Mouse (Mus musculus) CD8-positive naive resting alpha-beta T cell, adult 2 months (primary cell): ENCODE results near the gene Nmd3.

Experiments used
- DNase-seq, 2 experiments: peaks; one replicate each; pipeline ENCODE4 v3.0.0; 2022; ENCODE audit warnings: low read depth in 2 of 2, low spot score in 2 of 2

Gene Nmd3

DNA sequence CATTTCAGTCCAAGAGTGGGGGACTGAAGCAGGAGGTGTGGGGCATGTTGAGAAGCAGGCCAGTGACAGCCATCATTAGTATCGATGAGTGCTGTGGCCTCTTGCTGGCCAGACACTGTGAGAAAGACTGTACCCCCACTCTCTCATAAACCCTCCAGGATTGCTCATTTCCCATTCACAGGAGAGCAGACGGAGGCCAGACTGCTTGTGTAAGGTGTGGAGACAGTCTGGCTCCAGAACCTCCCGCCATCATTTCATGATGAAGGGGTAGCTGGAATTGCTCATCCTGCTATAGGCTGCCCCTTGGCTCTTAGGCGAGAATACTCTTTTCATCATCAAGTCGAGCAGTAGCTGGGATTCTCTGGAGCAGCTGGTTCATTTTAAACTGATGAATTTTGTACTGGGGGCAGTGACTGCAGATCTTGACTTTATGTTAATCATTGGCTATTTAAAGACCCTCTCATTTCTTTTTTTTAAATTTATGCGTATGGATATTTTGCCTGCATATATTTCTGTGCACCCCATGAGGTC lies 41.1 kb downstream of the Nmd3 start:
- no peak for DNase-seq

DNA sequence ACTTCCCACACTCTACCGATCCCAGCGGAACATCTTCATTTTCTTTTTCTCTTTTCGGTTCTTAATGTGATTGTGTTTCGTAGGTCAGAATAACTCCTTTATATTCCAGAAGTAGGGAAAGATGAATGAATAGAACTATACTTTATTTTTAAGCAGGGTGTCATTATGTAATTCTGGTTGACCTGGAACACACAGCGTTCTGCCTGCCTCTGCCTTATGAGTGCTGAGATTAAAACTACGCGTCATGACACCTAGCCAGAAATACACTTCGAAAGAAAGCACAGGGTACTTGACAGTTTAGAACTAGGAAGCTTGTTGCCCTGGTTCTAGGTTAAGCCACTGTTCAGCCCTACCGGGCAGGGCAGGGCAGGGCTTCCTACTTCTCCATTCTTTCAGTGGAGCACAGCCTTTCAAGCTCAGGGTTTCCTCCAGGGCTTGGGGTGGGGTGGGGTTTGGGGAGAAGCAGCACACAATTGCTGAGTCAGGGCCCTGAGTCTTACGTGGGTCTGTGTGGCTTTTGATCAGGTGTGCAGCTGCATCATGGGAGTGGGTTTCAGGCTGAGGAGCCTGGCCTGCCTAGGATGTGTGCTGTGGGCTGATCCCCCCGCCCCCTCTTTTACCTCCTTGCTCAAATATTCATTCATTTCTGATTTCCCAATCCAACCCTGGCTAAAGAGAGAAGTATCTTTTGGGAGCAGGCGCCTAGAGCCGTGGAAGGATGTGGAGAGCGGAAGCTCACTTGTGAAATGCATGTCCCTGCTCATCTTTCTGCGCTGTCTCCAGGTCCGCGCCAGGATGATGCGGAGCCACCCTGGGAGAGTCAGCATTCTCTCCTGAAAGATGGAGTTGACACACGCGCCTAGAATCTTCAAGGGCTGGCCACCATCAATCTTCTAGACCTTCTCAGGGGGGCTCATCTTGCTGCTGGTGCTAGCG lies 42.1 kb downstream of the Nmd3 start:
- no peak for DNase-seq

DNA sequence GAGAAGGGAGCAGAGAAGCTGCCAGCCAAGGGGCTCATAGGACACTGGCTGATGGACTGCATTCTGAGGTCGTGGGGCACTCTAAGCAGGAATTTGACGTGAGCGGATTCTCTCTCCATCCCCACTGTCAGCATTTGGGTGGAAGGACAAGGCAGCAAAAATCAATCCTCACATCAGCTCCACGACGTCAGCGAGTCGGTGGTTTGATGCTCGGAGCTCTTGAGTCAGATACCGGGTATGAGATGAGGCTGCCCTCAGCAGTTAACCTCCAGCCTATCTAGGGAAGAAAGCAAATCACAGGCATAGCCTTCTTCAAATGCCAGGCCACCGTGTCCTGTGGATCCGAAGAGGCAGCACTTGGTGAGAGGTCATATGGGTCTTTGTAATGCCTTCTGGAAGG lies 43.4 kb downstream of the Nmd3 start:
- no peak for DNase-seq

DNA sequence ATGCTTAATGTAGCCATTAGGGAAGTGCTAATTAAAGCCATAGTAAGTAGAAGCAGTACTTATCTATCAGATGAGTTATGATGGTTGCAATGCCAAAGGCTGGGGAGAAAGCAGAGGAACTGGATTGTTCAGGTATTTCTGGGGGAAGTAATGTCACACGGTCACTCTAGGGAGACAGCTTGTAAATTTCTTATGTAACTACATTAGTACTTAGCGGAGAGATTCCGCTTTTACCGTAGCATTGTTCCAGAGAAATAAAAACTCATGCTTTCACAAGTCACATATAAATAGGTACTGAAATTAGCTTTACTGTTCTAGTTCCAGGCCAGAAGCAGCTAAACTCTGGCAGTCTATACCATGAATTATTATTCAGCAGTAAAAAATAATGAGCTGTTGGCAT lies 47.4 kb downstream of the Nmd3 start:
- no peak for DNase-seq

DNA sequence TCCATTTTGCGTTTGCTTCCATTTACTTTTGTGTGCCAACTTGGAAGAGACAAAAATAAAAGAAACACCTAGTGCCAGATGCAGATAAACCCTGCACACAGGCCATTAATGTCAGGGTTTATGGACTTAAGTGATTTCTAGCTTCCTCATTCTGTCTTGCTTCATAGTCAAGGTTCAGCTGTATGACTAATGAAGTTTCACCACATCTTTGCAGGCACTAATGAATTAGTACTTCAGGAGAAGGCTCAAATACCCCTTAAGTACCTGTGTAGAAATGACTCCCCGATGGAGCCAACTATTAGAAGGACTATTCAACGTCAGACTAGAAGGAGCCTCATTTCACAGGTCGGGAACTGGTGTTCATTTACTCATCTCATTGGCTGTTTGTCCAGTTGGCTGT lies 51.6 kb downstream of the Nmd3 start:
- DNase-seq: no peak

DNA sequence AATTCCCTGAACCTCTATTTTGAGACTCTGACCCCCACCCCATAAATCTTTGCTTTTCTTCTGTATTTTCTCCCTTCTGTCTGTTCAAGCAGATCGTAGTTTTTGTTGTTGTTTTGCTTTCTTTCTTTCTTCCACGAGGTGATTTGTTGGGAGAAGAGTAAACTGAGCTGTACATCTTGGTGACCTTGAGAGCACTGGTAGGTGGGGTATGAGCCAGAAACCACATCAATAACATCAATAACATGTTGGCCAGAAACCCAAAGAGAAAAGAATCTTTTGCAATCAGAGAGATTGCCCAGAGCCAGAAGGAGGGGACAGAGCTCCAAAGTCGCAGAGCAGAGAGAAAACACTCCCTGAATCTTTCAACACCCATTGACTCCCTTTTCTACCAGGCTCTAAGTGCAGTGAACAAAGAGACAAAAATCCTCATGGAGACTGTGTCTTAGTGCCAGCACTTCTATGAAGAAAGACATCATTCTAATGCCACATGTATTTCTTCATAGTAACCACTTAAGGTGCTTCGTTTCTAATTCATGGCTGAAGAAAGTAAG lies 57.5 kb downstream of the Nmd3 start:
- no peak for DNase-seq

DNA sequence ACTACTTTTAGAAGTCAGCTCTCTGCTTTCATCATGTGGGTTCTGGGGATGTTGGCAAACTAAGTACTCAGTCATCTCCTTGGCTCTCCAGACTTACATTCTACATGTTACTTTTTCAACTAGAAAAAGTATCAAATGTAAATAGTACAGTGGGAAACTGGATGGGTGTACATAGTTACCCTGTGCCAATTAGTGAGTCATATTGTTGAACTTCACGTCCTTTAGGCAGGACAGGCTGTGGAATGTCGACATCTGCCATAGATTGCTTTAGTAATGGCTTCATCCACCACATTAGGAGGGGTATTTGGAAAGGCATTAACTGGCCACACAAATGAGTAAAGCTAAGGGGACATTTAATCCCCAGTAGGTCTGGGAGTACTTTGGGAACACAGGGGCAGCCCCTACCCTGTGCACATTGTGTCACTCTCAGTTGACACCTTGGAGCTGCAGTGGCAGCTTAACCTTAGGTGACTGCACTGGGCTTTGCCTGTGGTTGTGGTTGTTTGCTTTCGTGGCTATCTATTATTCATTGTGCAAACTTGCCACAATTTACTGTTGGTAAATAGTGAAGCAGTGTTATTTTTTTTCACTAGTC lies 71.1 kb downstream of the Nmd3 start:
- DNase-seq: no peak

DNA sequence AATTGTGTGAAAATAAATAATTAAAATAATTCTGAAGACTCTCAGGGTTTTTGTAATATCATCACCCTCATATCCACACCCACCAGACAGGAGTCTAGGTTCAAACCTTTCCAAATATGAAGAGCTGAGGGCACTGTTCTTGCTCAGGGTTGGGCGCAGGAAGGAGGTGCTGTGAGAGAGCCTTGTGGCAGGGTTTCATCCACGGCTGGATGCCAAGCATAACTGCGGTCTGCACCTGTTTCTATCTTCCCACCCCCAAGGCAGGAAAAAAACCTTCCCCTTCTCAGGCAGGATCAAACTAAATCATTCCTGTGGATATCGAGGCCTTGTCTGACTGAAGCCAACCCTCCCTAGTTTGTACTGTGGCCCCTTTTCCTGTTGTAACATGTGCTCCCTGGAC lies 75.7 kb downstream of the Nmd3 start:
- DNase-seq: no peak

DNA sequence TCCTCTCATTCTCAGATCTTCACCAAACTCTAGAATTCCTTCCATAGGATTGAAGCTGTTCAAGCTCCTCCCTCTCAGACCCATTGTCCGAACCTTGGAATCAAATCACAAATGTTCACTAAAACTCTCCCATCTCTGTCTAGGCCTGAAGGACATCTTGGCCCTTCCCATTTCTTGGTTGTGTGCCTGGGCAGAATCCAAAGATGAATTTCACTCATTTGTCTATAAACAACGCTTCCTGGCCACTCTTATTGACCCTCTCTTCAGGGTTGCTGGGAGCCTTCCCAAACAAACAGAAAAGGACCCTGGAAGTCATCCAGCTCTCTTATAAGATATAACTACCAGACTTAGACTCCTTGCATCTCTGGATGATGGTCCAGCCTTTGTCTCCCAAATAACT lies 76.2 kb downstream of the Nmd3 start:
- no peak for DNase-seq

DNA sequence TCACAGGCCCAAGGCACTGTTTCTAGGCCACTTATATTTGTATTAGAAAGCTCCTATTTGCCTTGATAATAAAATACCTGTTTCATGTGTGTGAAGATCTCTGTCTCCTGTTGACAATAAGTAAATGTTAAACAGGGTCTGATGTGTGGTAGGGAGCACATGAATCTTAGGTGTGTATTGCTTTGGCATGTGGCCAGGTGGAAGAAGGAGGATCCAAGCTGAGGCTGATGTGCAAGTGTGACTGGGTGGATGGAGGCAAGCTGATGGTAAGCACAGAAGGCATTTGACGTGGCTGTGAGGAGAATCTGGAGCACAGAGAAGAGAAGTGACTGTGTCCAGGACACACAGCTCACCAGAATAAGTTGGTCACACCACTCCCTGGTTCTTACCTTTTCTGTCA lies 77.3 kb downstream of the Nmd3 start:
- no peak for DNase-seq

DNA sequence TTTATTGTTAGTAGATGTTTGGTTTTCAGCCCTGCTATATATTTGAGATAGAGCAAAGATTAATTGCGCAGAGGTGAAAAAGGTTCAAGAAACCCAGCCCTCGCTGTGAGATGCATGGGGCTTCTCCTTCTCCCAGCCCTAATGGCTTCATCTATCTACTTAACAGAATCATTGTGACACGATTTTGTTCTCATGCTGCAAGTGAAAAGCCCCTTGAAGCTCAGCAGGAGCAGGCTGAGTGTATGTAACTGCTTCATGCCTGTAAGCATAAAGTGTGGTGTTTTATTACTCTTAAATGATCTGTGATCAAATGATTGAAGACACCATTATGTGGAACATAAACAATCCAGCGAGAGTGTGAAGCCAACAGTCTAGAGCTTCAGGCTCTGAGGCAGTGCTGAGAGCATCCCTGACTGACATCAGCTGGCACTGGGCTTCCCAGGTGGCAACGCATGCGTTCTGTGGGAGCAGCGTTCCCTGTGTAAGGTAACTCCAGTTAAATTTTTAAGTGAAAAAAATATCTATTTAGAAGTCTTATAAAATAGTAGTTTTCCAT lies 79.1 kb downstream of the Nmd3 start:
- no peak for DNase-seq

DNA sequence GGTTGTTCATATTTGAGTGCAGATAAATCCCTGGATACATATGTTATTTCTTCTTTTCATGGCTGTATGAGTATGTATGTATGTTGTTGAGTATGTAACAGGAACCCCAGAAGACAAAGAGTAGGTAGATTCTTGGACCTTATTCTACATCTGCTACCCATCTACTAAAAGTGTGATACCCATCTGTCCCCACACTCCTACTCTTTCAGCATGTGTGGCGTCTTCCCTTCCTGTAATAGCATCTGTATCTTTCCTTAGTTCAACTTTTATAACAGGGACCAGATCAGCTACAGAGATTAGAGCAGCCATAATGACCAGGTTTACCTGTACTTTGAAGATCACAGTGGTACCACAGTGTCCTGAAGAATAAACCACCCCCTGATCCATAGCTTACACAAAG lies 81.4 kb downstream of the Nmd3 start:
- no peak for DNase-seq
